Mouse (Mus musculus) duodenum, adult 2 months (tissue): ENCODE measurements around the gene Sycn. TPM values are rescaled to one million over a fixed set of nuclear protein-coding genes. Genes with fewer than 3 reads are reported as not detected.

Experiments used
- polyA plus RNA-seq: library from polyadenylated mRNA; depleted of rRNA; stranded (reverse); fragments of >200 nt; gene quantifications from 2 replicates; pipeline ENCODE4 v1.2.3, GENCODE M21; 2012; ENCODE audit warnings: low replicate concordance; rRNA removed

The Sycn gene
- 17.4 and 5,492 TPM in 2 replicates for polyA plus RNA-seq

DNA sequence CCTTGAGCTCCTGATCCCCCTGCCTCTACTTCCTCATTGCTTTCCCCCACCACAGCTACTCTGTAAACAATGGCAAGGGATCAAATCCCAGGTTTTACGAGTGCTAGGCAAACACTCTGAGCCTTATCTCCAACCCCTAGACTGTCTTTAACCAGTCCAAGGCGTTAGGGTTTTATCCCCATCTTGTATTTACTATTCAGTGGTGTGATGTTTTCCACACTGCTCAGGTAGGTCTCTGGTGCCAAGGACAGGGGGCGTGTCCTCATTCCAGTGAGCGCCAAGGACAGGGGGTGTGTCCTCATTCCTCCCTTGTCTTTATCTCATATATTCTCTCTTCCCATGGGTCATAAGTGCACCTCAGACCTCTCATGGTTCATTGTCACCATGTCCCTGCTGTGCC is at the start of gene Sycn:
TSS of gene Sycn (plus strand) at position 360 of the 400 bp plus-strand sequence.

DNA sequence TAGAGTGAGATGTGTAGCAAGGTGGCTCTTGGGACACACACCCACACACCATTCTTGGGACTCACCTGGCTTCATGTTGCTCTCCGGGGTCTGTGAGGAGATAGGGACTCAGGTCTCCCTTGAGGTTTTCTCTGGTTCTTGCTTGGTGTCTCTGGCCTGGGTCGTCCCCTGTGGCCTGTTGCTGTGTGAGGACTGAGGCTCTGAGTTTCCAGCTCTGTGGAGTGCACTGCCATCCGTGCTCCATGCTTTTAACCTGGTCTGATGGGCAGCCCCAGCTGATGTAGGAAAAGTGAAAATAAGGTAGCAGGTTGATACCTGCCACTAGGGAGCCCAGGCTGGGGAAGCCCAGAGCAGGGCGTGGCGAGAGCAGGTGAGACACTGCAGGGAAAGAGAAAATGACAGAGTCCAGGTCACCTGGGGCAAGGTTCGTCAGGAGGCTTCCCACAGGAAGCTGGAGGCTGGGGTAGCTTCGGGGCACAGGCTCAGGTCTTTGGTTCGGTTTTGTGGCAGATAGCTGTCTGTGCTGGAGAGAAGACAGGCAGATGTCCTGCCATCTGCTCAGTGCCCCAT is 30.2 kb upstream of the Sycn start, which contains the start of gene Ifnl2:
TSS of gene Ifnl2 (minus strand) at position 51 of the 570 bp plus-strand sequence.

DNA sequence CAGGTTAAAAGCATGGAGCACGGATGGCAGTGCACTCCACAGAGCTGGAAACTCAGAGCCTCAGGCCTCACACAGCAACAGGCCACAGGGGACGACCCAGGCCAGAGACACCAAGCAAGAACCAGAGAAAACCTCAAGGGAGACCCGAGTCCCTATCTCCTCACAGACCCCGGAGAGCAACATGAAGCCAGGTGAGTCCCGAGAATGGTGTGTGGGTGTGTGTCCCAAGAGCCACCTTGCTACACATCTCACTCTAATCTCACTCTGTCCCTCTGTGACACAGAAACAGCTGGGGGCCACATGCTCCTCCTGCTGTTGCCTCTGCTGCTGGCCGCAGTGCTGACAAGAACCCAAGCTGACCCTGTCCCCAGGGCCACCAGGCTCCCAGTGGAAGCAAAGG is 18.1 kb upstream of the Sycn start, which contains the start of gene Ifnl3:
TSS of gene Ifnl3 (plus strand) at position 301 of the 400 bp plus-strand sequence.

DNA sequence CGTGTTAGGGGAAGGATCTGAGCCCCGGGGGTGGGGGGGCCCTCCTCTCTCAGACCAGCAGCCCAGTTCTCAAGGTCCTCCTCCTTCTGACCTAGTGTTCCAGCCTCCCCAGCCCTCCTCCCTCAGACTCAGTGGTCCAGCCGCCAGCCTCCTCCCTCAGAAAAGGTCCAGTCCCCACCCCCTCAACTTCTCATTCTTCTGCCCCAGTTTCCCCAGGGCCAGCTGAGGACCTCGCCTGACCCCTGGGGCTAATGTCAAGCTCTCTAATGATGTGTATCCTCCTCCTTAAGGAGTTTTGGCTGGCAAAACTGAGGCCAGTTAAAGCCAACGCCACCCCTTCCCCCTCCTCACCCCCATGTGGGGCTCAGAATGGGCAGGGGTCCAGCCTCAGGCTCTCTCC is 6.5 kb downstream of the Sycn start, which contains the start of gene Nccrp1:
TSS of gene Nccrp1 (minus strand) at position 101 of the 400 bp plus-strand sequence.

Other genes with a start within 250 kb of the Sycn start
- not detected in 2 replicates for gene Selenov, start 249.7 kb upstream of the Sycn start, polyA plus RNA-seq
- gene Dll3, start 238.6 kb upstream of the Sycn start, polyA plus RNA-seq: 0.85 and 2.0 TPM in 2 replicates
- gene Timm50, start 228.8 kb upstream of the Sycn start, polyA plus RNA-seq: 62.6 and 69.2 TPM in 2 replicates
- gene Supt5, start 202.1 kb upstream of the Sycn start, polyA plus RNA-seq: 67.1 and 86.1 TPM in 2 replicates
- gene Rps16, start 190.2 kb upstream of the Sycn start, polyA plus RNA-seq: 542 and 682 TPM in 2 replicates
- gene Plekhg2, start 168.3 kb upstream of the Sycn start, polyA plus RNA-seq: 18.5 and 35.5 TPM in 2 replicates
- gene Zfp36, start 160.6 kb upstream of the Sycn start, polyA plus RNA-seq: 75.8 and 210 TPM in 2 replicates
- 48.3 and 51.3 TPM in 2 replicates for gene Med29, start 148.2 kb upstream of the Sycn start, polyA plus RNA-seq
- 81.7 and 153 TPM in 2 replicates for gene Paf1, start 147.9 kb upstream of the Sycn start, polyA plus RNA-seq
- gene Gmfg, start 103.4 kb upstream of the Sycn start, polyA plus RNA-seq: 3.9 and 4.1 TPM in 2 replicates
- 1.9 and 2.2 TPM in 2 replicates for gene Lrfn1, start 88.9 kb upstream of the Sycn start, polyA plus RNA-seq
- not detected in 2 replicates for gene Ifnl2, start 30.4 kb upstream of the Sycn start, polyA plus RNA-seq
- not detected in 2 replicates for gene Ifnl3, start 18.0 kb upstream of the Sycn start, polyA plus RNA-seq
- gene Nccrp1, start 6.4 kb downstream of the Sycn start, polyA plus RNA-seq: 0.26 and 3.6 TPM in 2 replicates
- gene Samd4b, start 57.3 kb downstream of the Sycn start, polyA plus RNA-seq: 60.8 and 63.0 TPM in 2 replicates
- gene Pak4, start 57.3 kb downstream of the Sycn start, polyA plus RNA-seq: 72.4 and 92.7 TPM in 2 replicates
- 0.05 TPM in 1 of 2 replicates, not detected in the other for gene Acp7, start 90.4 kb downstream of the Sycn start, polyA plus RNA-seq
- 1.2 and 1.3 TPM in 2 replicates for gene Fbxo27, start 152.0 kb downstream of the Sycn start, polyA plus RNA-seq
- 1.2 and 2.9 TPM in 2 replicates for gene Fbxo17, start 175.9 kb downstream of the Sycn start, polyA plus RNA-seq
- 121 and 126 TPM in 2 replicates for gene Mrps12, start 200.9 kb downstream of the Sycn start, polyA plus RNA-seq
- 26.1 and 35.4 TPM in 2 replicates for gene Sars2, start 201.1 kb downstream of the Sycn start, polyA plus RNA-seq
- gene Ccer2, start 215.3 kb downstream of the Sycn start, polyA plus RNA-seq: not detected in 2 replicates
- 28.7 and 28.8 TPM in 2 replicates for gene Sirt2, start 225.8 kb downstream of the Sycn start, polyA plus RNA-seq
- gene Nfkbib, start 226.6 kb downstream of the Sycn start, polyA plus RNA-seq: 85.4 and 139 TPM in 2 replicates
- 2.5 and 4.3 TPM in 2 replicates for gene Rinl, start 248.1 kb downstream of the Sycn start, polyA plus RNA-seq